Mouse (Mus musculus) urinary bladder, postnatal 36 days (tissue): ENCODE measurements around the gene Rab26.
A peak's percentile ranks its signal among the peaks of the same experiment; 100 is the strongest.

Experiments used
- DNase-seq, 2 experiments: peaks; one replicate each; pipeline ENCODE4 v3.0.0; 2022; ENCODE audit warnings: low spot score in 2 of 2, mixed read lengths in 1 of 2

Gene Rab26

DNA sequence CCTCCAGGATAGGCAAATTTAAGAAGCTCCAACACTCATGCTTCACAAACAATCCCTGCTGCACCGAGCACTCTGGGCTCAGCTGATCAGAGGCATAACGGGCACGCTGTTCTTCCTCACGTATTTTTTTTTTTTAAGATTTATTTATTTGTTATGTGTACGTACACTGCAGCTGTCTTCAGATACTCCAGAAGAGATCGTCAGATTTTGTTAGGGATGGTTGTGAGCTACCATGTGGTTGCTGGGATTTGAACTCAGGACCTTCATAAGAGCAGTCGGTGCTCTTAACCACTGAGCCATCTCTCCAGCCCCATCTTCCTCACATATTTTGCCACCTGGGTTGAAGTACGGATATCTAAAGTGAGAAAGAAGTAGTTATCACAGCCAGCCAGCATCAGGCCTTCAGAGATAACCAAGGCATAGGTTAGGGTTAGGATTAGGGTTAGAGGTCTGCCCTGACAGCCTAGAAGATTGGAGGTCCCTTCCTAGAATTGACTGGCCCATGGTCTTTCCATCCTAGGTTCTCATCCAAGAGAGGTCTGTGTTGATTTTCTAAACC is at the start of gene Rab26:
Gene Rab26, minus strand, starts transcription at position 51 of the 559 bp plus-strand sequence.
- no peak for DNase-seq

DNA sequence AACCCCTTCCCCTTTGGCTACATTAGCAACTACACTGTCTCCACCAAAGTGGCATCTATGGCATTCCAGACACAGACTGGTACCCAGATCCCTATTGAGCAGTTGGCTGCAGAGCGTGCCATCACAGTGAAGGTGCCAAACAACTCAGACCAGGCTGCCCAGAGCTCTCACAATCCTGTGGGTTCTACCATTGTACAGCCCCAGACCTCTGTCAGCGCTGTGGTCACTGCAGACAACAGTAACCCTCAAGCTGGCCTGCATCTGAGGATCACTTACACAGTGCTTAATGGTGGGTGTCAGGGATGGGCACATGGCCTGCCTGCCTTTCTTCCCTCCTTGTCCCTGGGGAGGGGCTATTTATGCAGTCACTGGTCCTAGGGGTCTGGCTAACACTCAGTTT is 46.3 kb upstream of the Rab26 start:
- DNase-seq, result no peak

DNA sequence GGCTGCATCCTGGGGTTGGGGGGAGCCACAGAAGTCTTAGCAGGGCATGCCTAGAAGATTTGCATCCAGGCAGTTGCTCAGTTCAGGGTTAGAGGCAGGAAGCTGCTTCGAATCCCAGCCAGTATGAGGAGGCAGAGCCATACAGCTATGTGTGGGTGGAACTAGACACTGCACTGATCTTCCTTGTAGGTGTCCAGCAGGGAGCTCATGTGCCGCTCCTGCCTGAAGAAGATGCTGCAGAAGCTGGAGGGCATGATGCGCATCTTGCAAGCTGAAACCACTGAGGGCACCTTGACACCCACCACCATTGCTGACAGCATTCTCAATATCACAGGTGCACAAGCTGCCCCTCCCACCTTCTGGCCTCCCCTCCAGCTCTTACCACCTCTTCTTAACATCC is 45.5 kb upstream of the Rab26 start:
- no peak for DNase-seq

DNA sequence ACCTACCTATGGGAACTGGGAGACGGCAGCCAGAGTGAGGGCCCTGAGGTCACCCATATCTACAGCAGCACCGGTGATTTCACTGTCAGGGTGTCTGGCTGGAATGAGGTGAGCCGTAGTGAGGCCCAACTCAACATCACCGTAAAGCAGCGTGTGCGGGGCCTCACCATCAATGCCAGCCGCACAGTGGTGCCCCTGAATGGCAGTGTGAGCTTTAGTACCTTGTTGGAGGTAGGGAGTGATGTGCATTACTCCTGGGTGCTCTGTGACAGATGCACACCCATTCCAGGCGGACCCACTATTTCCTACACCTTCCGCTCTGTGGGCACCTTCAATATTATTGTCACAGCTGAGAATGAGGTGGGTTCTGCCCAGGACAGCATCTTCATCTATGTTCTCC is 39.8 kb upstream of the Rab26 start:
- no peak for DNase-seq

DNA sequence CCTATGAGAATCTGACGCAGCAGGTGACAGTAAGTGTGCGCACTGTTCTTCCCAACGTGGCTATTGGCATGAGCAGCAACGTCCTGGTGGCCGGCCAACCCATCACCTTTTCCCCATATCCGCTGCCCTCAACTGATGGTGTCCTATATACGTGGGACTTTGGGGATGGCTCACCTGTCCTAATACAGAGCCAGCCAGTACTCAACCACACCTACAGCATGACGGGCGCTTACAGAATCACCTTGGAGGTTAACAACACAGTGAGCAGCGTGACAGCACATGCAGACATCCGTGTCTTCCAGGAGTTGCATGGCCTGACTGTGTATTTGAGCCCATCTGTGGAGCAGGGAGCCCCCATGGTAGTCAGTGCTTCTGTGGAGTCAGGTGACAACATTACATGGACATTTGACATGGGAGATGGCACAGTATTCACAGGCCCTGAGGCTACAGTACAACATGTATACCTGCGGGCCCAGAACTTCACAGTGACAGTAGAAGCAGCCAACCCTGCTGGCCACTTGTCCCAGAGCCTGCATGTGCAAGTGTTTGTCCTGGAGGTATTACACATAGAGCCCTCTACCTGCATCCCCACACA is 38.7 kb upstream of the Rab26 start:
- DNase-seq, result no peak

DNA sequence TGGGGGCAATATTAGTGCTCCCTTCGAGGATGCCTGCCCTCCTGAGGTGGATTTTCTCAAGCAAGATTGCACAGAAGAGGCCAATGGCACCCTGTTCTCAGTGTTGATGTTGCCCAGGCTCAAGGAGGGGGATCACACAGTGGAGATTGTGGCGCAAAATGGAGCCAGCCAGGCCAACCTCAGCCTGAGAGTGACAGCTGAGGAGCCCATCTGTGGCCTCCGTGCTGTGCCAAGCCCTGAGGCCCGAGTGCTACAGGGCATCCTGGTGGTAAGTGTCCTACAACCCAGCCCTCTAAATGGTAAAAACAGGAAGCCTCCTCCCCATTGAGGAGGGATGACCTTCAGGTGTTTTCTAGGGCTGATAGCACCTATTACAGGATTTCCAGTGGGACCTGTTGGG is 35.8 kb upstream of the Rab26 start:
- DNase-seq, result no peak

DNA sequence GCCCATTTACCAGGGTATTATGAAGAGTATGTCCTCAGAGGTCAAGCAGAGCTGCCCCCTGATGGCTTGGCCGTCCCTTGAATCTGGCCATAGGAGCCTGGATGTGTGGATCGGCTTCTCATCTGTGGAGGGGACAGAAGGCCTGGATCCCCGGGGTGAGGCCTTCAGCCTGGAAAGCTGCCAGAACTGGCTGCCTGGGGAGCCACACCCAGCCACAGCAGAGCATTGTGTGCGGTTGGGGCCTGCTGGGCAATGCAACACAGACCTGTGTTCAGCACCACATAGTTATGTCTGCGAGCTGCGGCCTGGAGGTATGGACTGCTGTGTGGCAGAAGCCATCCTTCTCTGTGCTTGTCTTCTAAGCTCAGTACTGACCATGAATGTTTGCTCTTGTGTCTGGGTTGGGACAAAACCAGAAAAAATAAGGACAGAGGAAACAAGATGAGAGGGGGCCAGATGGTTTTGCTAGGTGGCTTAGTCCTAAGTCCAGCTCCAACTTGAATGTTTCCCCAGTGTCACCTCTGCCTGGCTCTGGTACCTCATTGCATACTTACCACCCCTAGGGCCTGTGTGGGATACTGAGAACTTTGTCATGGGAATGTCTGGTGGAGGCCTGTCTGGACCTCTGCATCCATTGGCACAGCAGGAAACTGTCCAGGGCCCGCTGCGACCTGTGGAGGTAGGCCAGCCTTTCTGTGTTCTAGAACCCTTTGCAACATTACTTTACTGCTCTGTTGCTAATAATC is 33.2 kb upstream of the Rab26 start:
- DNase-seq, result peak; percentile 48 to 66

DNA sequence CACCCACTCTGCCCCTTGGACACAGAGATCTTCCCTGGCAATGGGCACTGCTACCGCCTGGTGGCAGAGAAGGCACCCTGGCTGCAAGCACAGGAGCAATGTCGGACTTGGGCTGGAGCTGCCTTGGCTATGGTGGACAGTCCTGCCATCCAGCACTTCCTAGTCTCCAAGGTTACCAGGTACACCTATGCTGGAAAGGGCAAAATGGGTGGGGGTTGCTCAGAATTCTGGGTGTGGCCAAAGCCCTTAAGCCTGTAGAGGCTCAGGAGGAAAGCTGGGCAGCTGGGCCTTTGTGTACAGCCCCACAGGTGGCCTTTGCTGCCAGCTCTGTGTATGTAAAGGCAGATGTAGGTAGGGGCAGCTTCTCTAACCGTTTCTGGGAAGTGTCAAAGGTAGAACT is 31.8 kb upstream of the Rab26 start:
- DNase-seq, result no peak

DNA sequence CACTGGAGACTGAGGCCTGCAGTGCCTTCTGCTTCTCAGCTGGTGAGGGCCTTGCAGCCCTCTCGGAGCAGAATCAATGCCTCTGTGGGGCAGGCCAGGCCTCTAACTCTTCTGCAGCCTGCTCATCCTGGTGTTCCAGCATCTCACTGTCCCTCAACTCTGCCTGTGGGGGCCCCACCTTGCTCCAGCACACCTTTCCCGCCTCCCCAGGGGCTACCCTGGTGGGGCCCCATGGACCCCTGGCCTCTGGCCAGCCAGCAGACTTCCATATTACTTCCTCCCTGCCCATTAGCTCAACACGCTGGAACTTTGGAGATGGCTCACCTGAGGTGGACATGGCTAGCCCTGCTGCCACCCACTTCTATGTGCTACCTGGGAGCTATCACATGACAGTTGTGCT is 31.1 kb upstream of the Rab26 start:
- no peak for DNase-seq

DNA sequence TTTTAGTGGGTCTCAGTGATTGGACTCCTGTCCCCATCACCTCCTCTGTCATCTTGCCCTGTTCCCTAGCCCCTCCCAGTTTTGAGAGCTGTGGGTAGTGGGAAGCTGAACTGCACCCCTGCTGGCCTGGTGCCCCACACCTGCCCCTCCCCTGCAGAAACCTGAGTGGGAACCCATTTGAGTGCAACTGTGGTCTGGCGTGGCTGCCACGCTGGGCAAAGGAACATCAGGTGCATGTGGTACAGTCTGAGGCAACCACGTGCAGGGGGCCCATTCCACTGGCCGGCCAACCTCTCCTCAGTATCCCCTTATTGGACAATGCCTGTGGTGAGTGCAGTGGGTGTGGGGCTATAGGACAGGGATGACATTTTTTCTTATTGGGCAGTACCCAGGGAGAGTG is 30.4 kb upstream of the Rab26 start:
- no peak for DNase-seq

DNA sequence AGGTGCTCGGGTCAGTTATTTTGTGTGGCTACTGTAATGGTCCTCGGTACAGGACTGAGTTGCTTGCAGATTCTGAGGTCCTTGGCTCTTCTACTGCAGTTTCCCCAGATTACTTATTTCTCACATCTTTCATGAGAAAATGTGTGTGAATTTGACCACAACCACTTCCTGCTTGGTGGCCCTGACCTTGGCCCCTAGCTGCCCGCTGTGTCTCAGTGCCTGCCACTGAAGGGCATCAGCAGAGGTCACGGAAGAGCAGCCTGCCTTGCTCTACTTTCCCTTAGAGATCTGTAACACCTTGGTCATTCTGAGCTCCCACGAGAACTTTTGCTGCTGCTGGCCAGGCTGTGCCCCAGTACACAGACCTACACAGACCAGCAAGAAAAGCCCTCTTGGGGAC is 29.6 kb upstream of the Rab26 start:
- no peak for DNase-seq

DNA sequence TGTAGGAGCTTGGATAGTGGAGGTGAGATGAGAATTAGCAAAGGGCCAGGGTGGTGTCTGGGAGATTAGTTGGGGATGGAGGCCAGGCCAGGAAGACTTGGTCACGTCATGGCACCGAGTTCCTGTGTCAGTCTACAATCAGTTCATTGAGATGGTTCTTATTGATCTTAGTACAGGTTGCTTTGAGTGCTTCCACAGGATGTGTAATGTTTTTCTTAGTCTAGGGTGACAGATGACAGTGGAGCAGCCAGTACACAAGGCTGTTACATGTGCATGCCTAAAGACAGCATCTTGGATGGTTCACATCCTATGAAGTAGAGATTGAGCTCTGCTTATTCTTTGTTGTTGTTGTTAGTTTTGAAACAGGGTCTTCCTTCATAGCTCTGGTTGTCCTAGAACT is 27.6 kb upstream of the Rab26 start:
- DNase-seq, result no peak

DNA sequence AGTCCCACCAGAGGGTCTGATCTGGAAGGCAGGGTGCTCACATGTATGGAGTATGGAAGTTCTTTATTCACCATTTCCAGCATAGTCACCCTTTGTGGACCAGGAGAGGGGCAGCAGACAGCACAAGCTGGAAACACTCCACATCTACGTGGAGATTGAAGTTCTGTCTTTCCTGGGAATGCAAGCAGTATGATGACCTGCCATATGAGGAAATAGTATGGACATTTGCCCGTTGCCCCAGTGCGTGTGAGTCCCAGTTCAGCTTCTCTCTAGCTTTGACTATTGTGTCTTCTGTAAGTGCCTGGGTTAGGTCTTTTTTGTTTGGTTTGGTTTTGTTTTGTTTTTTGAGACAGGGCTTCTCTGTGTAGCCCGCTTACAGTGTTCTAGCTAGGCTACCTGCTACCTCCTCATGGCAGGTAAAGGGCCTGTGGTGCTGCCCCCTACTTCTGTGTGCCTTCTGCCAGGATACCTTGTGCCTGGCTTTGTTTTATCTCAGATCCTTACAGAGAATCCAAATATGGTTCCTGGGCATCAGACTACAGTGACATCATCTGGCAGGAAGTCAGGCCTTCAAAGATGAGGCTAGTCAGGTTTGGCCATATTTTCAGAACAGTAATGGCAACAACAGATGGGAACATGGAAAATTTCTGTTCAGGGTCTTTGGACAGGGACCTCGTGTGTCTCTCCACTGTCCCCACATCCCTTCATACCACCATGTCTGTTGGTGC is 26.5 kb upstream of the Rab26 start:
- DNase-seq, result no peak

DNA sequence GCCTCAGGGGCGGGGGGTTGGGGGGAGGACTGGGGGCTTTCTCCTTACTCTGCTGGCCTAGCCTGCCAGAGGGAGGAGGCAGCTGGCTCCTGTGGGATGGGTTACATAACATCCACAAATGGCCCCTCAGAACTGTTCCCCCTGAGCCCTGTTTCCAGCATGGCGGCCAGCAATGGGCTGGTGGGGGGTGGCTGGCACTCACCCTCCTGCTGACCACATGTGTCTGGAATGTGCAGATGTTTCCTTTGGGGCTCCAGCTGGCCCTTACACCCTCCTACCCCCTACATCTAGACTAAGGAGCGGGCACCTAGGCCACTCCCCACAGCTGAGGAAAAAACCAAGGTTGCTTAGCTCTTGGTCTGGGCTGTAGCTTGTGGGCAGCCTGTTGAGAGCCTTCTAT is 25.1 kb upstream of the Rab26 start:
- no peak for DNase-seq

DNA sequence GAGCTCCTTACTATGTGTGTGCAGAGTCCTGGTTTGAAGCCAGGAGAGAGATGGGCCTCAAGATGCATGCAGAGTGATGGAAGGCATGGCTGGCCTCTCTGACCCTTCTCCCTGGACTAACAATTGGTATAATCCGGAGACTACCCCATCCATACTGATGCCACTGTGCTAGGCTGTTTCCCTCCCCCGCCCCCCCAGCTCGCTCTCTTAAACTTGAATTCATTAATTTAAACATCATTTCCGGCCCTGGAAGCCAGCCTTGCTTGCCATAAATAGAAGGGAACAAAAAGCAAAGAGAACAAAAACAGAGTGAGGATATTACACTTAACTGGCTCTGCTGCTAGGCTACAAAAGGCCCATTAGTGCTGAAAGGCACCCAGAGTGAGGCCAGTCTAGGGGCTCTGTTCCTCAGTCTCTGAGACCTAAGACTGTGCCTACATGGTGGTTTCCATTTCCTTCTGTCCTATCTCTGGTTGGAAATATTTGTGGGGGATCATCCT is 24.6 kb upstream of the Rab26 start:
- DNase-seq, result no peak

DNA sequence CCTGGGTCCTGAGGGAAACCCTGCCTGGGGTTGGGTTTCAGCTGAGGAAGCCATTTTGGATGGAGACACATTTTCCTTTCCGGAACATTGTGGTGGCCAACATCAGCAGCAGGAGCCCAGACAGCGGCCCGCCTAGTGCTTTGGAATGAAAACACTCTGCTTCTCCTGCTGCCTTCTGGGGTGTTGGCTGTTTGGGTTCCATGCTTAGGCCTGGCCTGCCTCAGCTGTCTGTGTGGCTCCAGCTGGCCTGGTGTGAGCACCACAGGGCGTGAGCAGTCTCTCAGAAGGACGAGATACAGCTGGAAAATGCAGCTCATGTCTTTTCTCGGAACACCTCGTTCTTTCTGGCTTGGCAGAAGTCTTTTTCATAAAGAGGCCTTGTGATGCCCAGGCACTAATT is 23.1 kb upstream of the Rab26 start:
- DNase-seq, result peak; percentile 39 to 61

DNA sequence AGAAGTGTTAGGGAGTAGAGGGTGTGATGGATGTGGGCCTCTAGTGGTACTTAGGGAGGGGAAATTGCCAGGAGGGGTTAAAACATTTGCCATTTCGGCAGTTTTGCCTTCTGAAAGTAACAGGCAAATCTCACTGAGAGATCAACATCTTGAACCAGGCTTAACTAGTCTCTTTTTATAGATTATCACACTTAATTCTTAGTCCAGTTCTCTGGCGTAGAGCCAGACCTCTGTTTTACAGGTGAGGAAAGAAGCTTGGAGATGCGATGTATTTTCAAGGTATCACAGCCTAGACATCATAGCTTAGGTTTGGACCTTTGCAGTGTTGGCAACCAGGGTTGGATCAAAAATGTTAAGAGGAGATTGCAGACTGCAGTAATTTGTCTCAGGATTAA is 17.0 kb upstream of the Rab26 start:
- DNase-seq, result no peak

DNA sequence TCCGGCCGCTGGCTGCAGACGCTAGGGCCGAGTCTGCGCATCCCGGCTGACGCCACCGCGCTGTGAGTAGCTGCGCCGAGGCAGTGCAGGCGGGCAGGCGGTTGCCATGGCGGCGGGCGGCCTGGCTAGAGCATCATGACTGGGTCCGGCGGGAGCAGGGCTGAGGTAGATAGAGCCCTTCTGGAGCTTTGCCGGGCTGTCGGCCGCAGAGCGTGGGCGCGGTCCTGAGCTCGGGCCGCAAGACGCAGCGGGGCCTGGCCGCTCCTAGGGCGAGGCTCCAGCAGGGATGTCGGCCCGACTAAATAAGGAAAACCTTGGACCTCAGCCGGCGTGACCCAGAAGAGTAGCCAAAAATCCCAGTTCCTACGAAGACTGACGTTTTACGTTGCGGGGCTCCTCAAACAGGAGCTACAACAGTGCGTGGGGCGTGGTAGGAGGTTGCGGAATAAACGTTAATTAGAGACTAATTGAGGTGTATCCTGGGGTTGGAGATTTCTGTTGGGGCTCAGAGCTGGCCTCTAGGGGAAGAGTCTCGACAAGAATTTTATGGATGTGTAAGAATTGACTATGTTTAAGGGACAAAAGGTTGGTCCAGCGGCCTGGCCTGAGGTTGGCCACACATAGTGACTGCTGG is 16.5 kb upstream of the Rab26 start:
- peak; percentile 70 to 77 for DNase-seq

DNA sequence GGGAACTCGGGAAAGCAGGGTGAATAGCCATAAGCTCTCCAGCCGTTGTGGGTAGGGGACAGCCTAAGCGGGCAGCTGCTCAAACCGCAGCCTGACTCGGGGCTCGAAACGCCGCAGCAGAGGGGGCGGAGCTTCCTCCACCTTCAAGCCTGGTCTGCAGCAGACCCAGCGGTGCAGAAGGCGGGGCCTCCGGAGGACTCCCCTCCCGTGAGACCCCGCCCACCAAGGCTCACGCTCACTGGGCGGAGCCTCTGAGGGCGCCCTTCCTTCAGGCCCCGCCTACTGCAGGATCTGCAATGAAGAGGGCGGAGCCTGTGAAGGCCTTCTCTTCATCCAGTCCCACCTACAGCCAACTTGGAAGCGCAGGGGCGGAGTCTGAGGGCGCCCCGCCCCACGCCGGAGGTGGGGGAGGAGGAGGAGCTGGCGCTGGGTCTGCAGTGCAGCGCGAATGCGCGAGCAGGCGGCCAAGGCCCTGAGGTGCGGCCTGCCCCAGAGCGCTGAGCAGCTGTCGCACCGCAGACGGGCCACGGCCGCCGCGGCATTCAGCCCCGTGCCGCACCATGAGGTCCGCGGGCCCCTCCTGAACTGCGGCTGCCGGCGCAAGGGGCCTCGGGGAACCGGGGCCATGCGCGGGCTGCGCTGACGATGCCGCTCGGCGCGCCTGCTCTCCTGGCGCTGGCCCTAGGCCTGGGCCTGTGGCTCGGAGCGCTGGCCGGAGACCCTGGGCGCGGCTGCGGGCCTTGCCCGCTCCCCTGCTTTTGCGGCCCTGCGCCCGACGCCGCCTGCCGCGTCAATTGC is 15.8 kb upstream of the Rab26 start, which contains the start of gene Pkd1:
Gene Pkd1, plus strand, starts transcription at position 217 of the 798 bp plus-strand sequence.
- DNase-seq, result peak; percentile 99

DNA sequence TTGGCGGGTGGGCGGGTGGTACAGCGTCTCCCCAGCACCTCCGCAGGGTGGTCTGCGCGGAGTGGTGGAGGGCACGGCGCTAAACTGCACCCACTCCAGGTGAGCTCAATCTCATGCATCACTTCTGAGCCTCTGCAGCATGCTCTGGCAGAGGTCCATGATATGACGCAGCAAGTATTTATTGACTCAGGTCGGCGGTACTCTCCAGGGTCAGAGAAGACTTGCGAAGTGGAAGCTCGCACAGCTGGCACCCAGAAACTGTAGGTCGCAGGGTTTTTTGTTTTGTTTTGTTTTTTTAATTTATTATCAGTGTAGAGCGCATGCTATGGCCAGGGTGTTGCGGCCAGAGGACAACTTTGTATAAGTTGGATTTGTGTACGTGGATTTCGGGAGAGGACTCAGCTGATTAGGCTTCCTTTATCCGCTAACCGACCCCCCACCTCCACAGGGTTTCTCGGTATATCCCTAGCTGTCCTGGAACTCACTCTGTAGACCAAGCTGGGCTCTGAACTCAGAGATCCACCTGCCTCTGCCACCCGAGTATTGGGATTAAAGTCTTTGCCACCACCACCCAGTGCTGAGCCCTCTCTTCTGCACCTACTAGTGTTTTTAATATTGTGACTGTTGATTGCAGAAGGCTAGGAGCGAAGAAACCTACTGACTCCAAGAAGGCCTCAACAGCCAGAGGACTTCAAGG is 15.1 kb upstream of the Rab26 start:
- peak; percentile 52 to 68 for DNase-seq

DNA sequence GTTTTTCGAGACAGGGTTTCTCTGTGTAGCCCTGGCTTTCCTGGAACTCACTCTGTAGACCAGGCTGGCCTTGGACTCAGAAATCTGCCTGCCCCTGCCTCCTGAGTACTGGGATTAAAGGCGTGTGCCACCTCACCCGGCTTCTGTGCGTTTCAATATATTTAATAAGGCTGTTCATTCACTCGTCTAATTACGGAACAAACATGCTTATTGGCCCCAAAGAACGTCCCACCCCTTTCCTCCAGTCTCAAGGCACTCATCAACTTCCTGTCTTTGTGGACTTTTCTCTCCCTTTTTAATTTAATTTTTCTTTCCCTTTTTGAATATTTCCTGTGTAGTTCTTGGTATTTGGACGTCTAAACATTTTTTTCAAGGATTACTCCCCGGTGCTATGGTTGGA is 14.4 kb upstream of the Rab26 start:
- no peak for DNase-seq
